Mouse (Mus musculus) heart, adult 2 months (tissue): ENCODE results near the gene Hdac1.

Experiments
- CTCF ChIP-seq: fragments of 200-600 bp; IDR thresholded peaks from 2 replicates; pipeline ENCODE4 v1.8.1; 2022; ENCODE audit warnings: antibody characterized with exemption, mild to moderate bottlenecking, moderate library complexity
- EP300 ChIP-seq: fragments of 200-500 bp; IDR thresholded peaks from 2 replicates; pipeline ENCODE4 v1.6.1; 2011; ENCODE audit warnings: low read depth, low read length, control low read depth; ENCODE audit not compliant: insufficient read depth
- POLR2A ChIP-seq: fragments of 200-500 bp; IDR thresholded peaks from 2 replicates; pipeline ENCODE4 v1.6.1; 2011; ENCODE audit warnings: mild to moderate bottlenecking, low read depth, low read length, control low read depth; ENCODE audit not compliant: insufficient read depth

DNA sequence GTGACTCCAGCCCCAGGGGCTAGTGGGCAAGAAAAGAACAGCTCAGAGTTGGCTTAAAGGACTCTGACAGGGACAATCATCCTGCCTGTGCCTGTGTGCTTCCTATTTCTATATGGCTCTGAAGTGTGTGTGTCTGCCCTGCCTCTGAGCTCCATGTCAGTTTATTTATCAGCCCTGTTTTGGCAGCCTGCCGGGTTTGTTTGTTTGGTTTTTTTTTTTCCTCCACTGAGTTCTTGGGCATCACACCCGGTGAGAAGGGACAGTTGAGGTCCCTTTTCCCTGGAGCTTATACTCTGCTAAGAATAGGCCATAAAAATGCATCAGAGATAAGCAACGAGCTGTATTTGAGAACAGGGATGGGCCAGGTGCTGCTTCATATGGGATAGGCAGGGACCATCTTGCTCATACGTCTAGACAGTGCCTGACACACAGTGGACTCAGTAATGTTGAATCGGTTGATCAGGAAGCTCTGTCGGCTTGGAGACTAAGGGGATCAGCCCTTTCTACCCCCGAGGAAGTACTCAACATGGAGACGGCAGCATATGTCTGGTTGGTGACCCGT, 40.1 kb downstream of the Hdac1 start:
- TF ChIP-seq CTCF (no peak), POLR2A (no peak), EP300 (no peak)
